Mouse (Mus musculus) lung, postnatal 0 days (tissue): Measurements from ENCODE around the gene Tm7sf3.

ENCODE experiments used
- CTCF ChIP-seq: IDR thresholded peaks from 2 replicates; pipeline ENCODE4 v1.5.1; 2016; ENCODE audit warnings: antibody characterized with exemption, mild to moderate bottlenecking
- EP300 ChIP-seq: IDR thresholded peaks from 2 replicates; pipeline ENCODE4 v1.6.1; 2016; ENCODE audit warnings: antibody characterized with exemption, mild to moderate bottlenecking, control low read depth

DNA sequence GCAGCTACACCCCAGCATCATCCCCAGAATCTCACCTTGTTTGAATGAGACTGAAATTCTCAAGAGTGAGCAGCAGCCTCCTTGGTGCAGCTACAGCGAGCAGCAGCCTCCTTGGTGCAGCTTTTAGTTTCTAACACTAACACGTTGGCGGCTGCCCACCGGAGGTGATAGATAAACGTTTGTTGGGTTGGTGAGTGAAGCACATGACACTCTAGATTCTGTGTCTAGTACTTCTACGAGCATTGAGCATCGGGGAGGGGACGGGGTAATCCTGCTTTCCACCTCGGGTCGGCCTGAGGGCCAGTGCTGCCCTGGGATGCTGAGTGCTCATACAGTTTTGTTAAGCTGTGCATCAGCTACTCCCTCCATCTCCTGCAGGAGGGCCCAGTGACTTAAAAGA lies 34.3 kb upstream of the Tm7sf3 start:
- TF ChIP-seq CTCF (no peak), EP300 (no peak)
